Comparison of ENCODE assay signal across 18 mouse cellular contexts in the genomic region with DNA sequence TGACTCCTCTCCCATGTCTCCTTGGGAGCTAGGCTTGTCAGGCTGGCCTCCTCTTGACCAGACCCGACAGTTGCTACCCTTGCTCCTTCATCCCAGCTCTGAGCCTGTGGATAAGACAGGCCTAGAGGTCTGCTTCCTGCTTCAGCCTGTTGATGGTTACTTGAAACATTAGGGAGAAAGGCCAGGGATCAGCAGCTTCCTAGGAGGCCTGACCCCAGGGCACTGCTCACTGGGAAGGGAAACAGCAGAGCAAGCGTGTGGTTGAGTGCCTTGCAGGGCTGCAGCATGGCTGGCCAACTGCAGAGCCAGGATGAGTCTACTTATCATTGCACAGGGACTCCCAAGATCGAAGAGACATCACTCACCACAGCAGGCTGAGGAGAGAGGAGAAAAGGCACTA. TPM values are rescaled to one million over a fixed set of nuclear protein-coding genes. Genes with fewer than 3 reads are reported as not detected.
"Had no signal": no experiment of that assay in that cellular context is flagged by ENCODE, and none has a peak within 500 bp of the region (broad histone marks: within the 10 kb centered on the region; RNA-seq: fewer than 3 reads in every experiment).

No protein-coding gene starts in this region.

- H3K4me2 ChIP-seq: lung, embryonic 14.5 days; midbrain, embryonic 12.5 days; neural tube, embryonic 13.5 days; neural tube, embryonic 15.5 days had no signal

- H3K27me3 ChIP-seq: midbrain, embryonic 12.5 days; neural tube, embryonic 13.5 days; neural tube, embryonic 15.5 days had no signal

- H3K36me3 ChIP-seq: midbrain, embryonic 10.5 days; midbrain, embryonic 12.5 days; neural tube, embryonic 13.5 days; neural tube, embryonic 15.5 days had no signal

- ATAC-seq: midbrain, embryonic 16.5 days had no signal

- DNase-seq: lung, embryonic 14.5 days; lung, postnatal 10 days; midbrain, embryonic 14.5 days; retina, postnatal 1 day; right cerebral cortex, adult 18-20 months; right cerebral cortex, postnatal 25 days; right cerebral cortex, postnatal 4 days; spleen, adult 18-20 months; thymus, adult 18-20 months; thymus, postnatal 14 days; thymus, postnatal 36 days had no signal

- H3K27ac ChIP-seq: midbrain, embryonic 10.5 days; midbrain, embryonic 12.5 days; neural tube, embryonic 13.5 days; neural tube, embryonic 15.5 days had no signal

- H3K9me3 ChIP-seq: midbrain, embryonic 10.5 days; midbrain, embryonic 12.5 days; neural tube, embryonic 13.5 days; neural tube, embryonic 15.5 days had no signal

- H3K9ac ChIP-seq: lung, embryonic 14.5 days; midbrain, embryonic 12.5 days; neural tube, embryonic 13.5 days; neural tube, embryonic 15.5 days had no signal

- H3K4me3 ChIP-seq: midbrain, embryonic 10.5 days; midbrain, embryonic 12.5 days; myocyte; neural tube, embryonic 13.5 days; neural tube, embryonic 15.5 days had no signal

- H3K4me1 ChIP-seq: midbrain, embryonic 10.5 days; midbrain, embryonic 12.5 days; neural tube, embryonic 13.5 days; neural tube, embryonic 15.5 days had no signal

RNA-seq across cellular contexts. Expression of a gene that starts 13.5 kb away (rescaled TPM):
- total RNA-seq: megakaryocyte-erythroid progenitor cell, adult 5-6 weeks had no signal
